Mouse (Mus musculus) myocyte (in vitro differentiated cells): ENCODE results near the gene Mier3.
A peak's percentile ranks its signal among the peaks of the same experiment; 100 is the strongest.

ENCODE experiments used
- E2F4 ChIP-seq: IDR thresholded peaks from one replicate; pipeline ENCODE4 v1.6.1; 2011; ENCODE audit warnings: mild to moderate bottlenecking, control low read depth, moderate library complexity; ENCODE audit not compliant: insufficient read depth
- MYOD1 ChIP-seq, 3 experiments: IDR thresholded peaks; one replicate each; pipeline ENCODE4 v1.6.1; 2011; ENCODE audit warnings: control low read depth in 2 of 3, low read depth in 2 of 3, mild to moderate bottlenecking in 2 of 3, moderate library complexity in 1 of 3; ENCODE audit not compliant: insufficient read length in 2 of 3, control insufficient read depth in 1 of 3
- POLR2A ChIP-seq: IDR thresholded peaks from one replicate; pipeline ENCODE4 v1.6.1; 2011; ENCODE audit warnings: low read depth, mild to moderate bottlenecking, control low read depth, moderate library complexity; ENCODE audit not compliant: insufficient read length
- SRF ChIP-seq: IDR thresholded peaks from one replicate; pipeline ENCODE4 v1.6.1; 2011; ENCODE audit warnings: low read depth; ENCODE audit not compliant: control insufficient read depth, insufficient read length
- TCF12 ChIP-seq: IDR thresholded peaks from one replicate; pipeline ENCODE4 v1.6.1; 2011; ENCODE audit warnings: mild to moderate bottlenecking, control low read depth; ENCODE audit not compliant: poor library complexity, insufficient read depth, severe bottlenecking
- USF1 ChIP-seq: IDR thresholded peaks from one replicate; pipeline ENCODE4 v1.6.1; 2011; ENCODE audit warnings: low read depth, mild to moderate bottlenecking, control low read depth, moderate library complexity

DNA sequence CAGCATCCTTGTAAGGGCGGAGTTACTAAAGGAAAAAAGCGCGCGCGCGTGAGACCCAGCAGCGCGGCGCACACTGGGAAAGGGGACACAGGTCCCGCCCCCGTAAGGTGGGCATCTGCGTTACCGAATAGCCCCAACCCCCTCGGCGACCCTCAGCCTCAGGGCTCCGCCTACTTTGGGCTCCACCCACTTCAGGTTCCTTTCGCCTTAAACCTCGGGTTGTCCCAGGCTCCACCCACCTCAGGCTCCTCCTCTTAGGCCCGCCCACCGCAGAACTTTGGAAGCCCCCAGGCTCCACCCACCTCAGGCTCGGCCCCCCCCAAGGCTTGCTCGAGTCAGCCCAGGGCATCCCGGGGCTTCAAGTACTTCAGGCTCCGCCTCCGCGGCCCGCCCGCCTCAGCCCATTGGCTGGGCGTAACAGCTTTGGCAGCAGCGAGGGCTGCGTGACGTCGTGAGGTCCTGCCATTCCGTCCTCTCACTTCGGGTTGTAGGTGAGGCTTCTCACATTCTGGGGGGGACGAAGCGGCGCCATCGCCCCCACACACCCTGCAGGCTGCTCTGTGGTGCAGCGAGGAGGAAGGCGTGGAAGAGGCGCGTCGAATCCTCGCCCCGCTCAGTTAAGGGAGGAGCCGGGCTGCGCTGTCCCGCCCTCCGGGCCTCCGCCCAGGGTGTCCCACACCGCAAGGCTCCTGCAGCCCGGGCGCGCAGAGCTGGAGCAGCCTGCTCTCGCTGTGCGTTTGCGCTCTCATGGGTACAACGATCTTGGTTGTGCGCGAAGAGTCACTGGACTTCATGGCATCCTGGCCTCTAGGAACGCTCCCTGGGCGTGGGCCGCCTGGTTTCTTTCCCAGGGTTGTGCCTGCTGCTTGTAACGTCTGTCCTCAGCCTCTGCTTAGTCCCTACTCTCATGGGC lies 44.6 kb downstream of the Mier3 start:
- no peak for TF ChIP-seq MYOD1 (IDR thresholded peaks at IDR 0.05; ENCODE audit: control insufficient read depth in 1 of 3, insufficient read length in 2 of 3, low read depth in 2 of 3)
- TF ChIP-seq POLR2A, result peak; percentile 77
- no peak for TF ChIP-seq TCF12
- TF ChIP-seq SRF, result no peak
- TF ChIP-seq USF1, result no peak
- no peak for TF ChIP-seq E2F4
